9 mouse cellular contexts compared by ENCODE assay signal in genomic region chr10:80301256-80302081, GRCm38 (mm10). TPM values are rescaled to one million over a fixed set of nuclear protein-coding genes. Genes with fewer than 3 reads are reported as not detected.
A peak's percentile ranks its signal among the peaks of the same experiment; 100 is the strongest.
DNase-seq lines count a peak whose midpoint lies in the region; ATAC-seq and TF ChIP-seq lines count a peak whose summit lies in the region.
"Had no signal": no experiment of that assay in that cellular context is flagged by ENCODE, and none has a peak within 500 bp of the region (broad histone marks: within the 10 kb centered on the region; RNA-seq: fewer than 3 reads in every experiment).

No protein-coding gene starts in this region.

- WGBS in lung, postnatal 0 days = 77% methylated on average over 10 of the region's 10 CpGs
- WGBS in forebrain, embryonic 14.5 days = 71% methylated on average over 10 of the region's 10 CpGs
- 78% methylated on average over 10 of the region's 10 CpGs for WGBS in limb, embryonic 13.5 days
- 80% methylated on average over 10 of the region's 10 CpGs for WGBS in kidney, embryonic 15.5 days

- peak overlapping the region; percentile 51; the same call in 1 of the 2 replicates for H3K27ac ChIP-seq in lung, postnatal 0 days (ENCODE audit: low read length)
- H3K27ac ChIP-seq in forebrain, embryonic 14.5 days (ENCODE audit: low read depth, low read length) = peak overlapping the region; percentile 98
- H3K27ac ChIP-seq in limb, embryonic 13.5 days = no peak overlapping the region
- no peak overlapping the region for H3K27ac ChIP-seq in kidney, embryonic 15.5 days

- no peaks in the 10 kb centered on the region for H3K36me3 ChIP-seq in lung, postnatal 0 days (ENCODE audit: insufficient read depth, low read length)
- H3K36me3 ChIP-seq in forebrain, embryonic 14.5 days (ENCODE audit: control insufficient read depth, insufficient read depth, low read length) = peaks cover 49% of the 10 kb centered on the region
- H3K36me3 ChIP-seq in limb, embryonic 13.5 days = no peaks in the 10 kb centered on the region
- H3K36me3 ChIP-seq in kidney, embryonic 15.5 days = no peaks in the 10 kb centered on the region
- H3K36me3 ChIP-seq: G1E had no signal

- TF ChIP-seq EP300 in lung, postnatal 0 days (IDR thresholded peaks at IDR 0.05) = no peak

- no peak overlapping the region for H3K4me2 ChIP-seq in lung, postnatal 0 days (replicated peaks; ENCODE audit: low read depth, low read length)
- peak overlapping the region; percentile 75 for H3K4me2 ChIP-seq in forebrain, embryonic 14.5 days (ENCODE audit: low read length)
- H3K4me2 ChIP-seq in limb, embryonic 13.5 days (replicated peaks) = no peak overlapping the region
- no peak overlapping the region for H3K4me2 ChIP-seq in kidney, embryonic 15.5 days
- H3K4me2 ChIP-seq: liver, embryonic 11.5 days had no signal

- no peak overlapping the region for H3K9ac ChIP-seq in lung, postnatal 0 days (replicated peaks; ENCODE audit: low read depth)
- peak overlapping the region; percentile 99 for H3K9ac ChIP-seq in forebrain, embryonic 14.5 days (ENCODE audit: low read length)
- H3K9ac ChIP-seq in limb, embryonic 13.5 days = peak overlapping the region; percentile 4; the same call in 1 of the 2 replicates
- no peak overlapping the region for H3K9ac ChIP-seq in kidney, embryonic 15.5 days

- no peak overlapping the region for H3K4me3 ChIP-seq in lung, postnatal 0 days (ENCODE audit: low read depth, low read length)
- peak overlapping the region; percentile 74 for H3K4me3 ChIP-seq in forebrain, embryonic 14.5 days (ENCODE audit: low read depth, low read length)
- no peak overlapping the region for H3K4me3 ChIP-seq in limb, embryonic 13.5 days
- no peak overlapping the region for H3K4me3 ChIP-seq in kidney, embryonic 15.5 days (replicated peaks)

- peaks cover 41% of the 10 kb centered on the region for H3K27me3 ChIP-seq in lung, postnatal 0 days (replicated peaks; ENCODE audit: insufficient read depth, low read length)
- H3K27me3 ChIP-seq in forebrain, embryonic 14.5 days (replicated peaks; ENCODE audit: control insufficient read depth, insufficient read depth, low read length) = no peaks in the 10 kb centered on the region
- peaks cover 98% of the 10 kb centered on the region for H3K27me3 ChIP-seq in limb, embryonic 13.5 days
- peaks cover 98% of the 10 kb centered on the region for H3K27me3 ChIP-seq in kidney, embryonic 15.5 days

- TF ChIP-seq CTCF in lung, postnatal 0 days (IDR thresholded peaks at IDR 0.05) = no peak

- H3K4me1 ChIP-seq in lung, postnatal 0 days (ENCODE audit: insufficient read depth, low read depth, low read length) = peaks cover 5% of the 10 kb centered on the region; the same call in 1 of the 2 replicates
- peaks cover 39% of the 10 kb centered on the region for H3K4me1 ChIP-seq in forebrain, embryonic 14.5 days (ENCODE audit: control insufficient read depth, insufficient read depth, low read length)
- peaks cover 22% of the 10 kb centered on the region for H3K4me1 ChIP-seq in limb, embryonic 13.5 days
- peaks cover 31% of the 10 kb centered on the region for H3K4me1 ChIP-seq in kidney, embryonic 15.5 days

- H3K9me3 ChIP-seq in lung, postnatal 0 days (ENCODE audit: low read length) = no peaks in the 10 kb centered on the region
- H3K9me3 ChIP-seq in forebrain, embryonic 14.5 days (replicated peaks; ENCODE audit: control insufficient read depth, low read length) = no peaks in the 10 kb centered on the region
- no peaks in the 10 kb centered on the region for H3K9me3 ChIP-seq in limb, embryonic 13.5 days
- H3K9me3 ChIP-seq in kidney, embryonic 15.5 days (replicated peaks) = no peaks in the 10 kb centered on the region
- H3K9me3 ChIP-seq: G1E had no signal

- ATAC-seq in lung, postnatal 0 days = no peak
- no peak for ATAC-seq in forebrain, embryonic 14.5 days
- no peak for ATAC-seq in limb, embryonic 13.5 days (ENCODE audit: low FRiP score, low read depth)
- no peak for ATAC-seq in kidney, embryonic 15.5 days (replicated peaks; ENCODE audit: low FRiP score)

- DNase-seq in lung, postnatal 0 days (ENCODE audit: low spot score) = peak; percentile 4
- no peak for DNase-seq in lung, adult 18-20 months
- DNase-seq in forebrain, embryonic 14.5 days (ENCODE audit: low spot score) = no peak
- no peak for DNase-seq in natural killer cell, adult 2 months (ENCODE audit: low spot score in 2 of 2)
- DNase-seq in retina, embryonic 14.5 days (ENCODE audit: low spot score) = no peak

RNA-seq across cellular contexts. Expression of gene Apc2, which starts 5.7 kb away (rescaled TPM):
- polyA plus RNA-seq in lung, postnatal 0 days (2015; fragmentation: Nextera tagmentation; extraction: Ambion mirVana) = 0.57 and 0.85 TPM in 2 replicates
- 154 and 213 TPM in 2 replicates for polyA plus RNA-seq in forebrain, embryonic 14.5 days (2014; fragmentation: Nextera tagmentation; extraction: Ambion mirVana)
- polyA plus RNA-seq in limb, embryonic 13.5 days (2015; fragmentation: Nextera tagmentation; extraction: Ambion mirVana) = 3.3 and 3.8 TPM in 2 replicates
- 1.6 and 2.4 TPM in 2 replicates for polyA plus RNA-seq in kidney, embryonic 15.5 days (2015; fragmentation: Nextera tagmentation; extraction: Ambion mirVana)

RNA-seq across cellular contexts. Expression of gene Rps15, which starts 9.2 kb away (rescaled TPM):
- polyA plus RNA-seq in lung, postnatal 0 days (2015; fragmentation: Nextera tagmentation; extraction: Ambion mirVana) = 651 and 741 TPM in 2 replicates
- polyA plus RNA-seq in forebrain, embryonic 14.5 days (2014; fragmentation: Nextera tagmentation; extraction: Ambion mirVana) = 694 and 922 TPM in 2 replicates
- polyA plus RNA-seq in limb, embryonic 13.5 days (2015; fragmentation: Nextera tagmentation; extraction: Ambion mirVana) = 908 and 936 TPM in 2 replicates
- polyA plus RNA-seq in kidney, embryonic 15.5 days (2015; fragmentation: Nextera tagmentation; extraction: Ambion mirVana) = 1,002 and 1,019 TPM in 2 replicates

RNA-seq across cellular contexts. Expression of gene 2310011J03Rik, which starts 18.9 kb away (rescaled TPM):
- polyA plus RNA-seq in lung, postnatal 0 days (2015; fragmentation: Nextera tagmentation; extraction: Ambion mirVana) = 58.4 and 64.8 TPM in 2 replicates
- 39.2 and 40.8 TPM in 2 replicates for polyA plus RNA-seq in forebrain, embryonic 14.5 days (2014; fragmentation: Nextera tagmentation; extraction: Ambion mirVana)
- polyA plus RNA-seq in limb, embryonic 13.5 days (2015; fragmentation: Nextera tagmentation; extraction: Ambion mirVana) = 50.7 and 51.2 TPM in 2 replicates
- polyA plus RNA-seq in kidney, embryonic 15.5 days (2015; fragmentation: Nextera tagmentation; extraction: Ambion mirVana) = 49.5 and 52.7 TPM in 2 replicates

RNA-seq across cellular contexts. Expression of gene Pcsk4, which starts 27.8 kb away (rescaled TPM):
- 3.4 and 3.7 TPM in 2 replicates for polyA plus RNA-seq in lung, postnatal 0 days (2015; fragmentation: Nextera tagmentation; extraction: Ambion mirVana)
- polyA plus RNA-seq in forebrain, embryonic 14.5 days (2014; fragmentation: Nextera tagmentation; extraction: Ambion mirVana) = 1.6 and 2.4 TPM in 2 replicates
- 4.8 and 6.5 TPM in 2 replicates for polyA plus RNA-seq in limb, embryonic 13.5 days (2015; fragmentation: Nextera tagmentation; extraction: Ambion mirVana)
- polyA plus RNA-seq in kidney, embryonic 15.5 days (2015; fragmentation: Nextera tagmentation; extraction: Ambion mirVana) = 5.8 and 9.1 TPM in 2 replicates

RNA-seq across cellular contexts. Expression of gene Reep6, which starts 28.3 kb away (rescaled TPM):
- 15.4 and 17.6 TPM in 2 replicates for polyA plus RNA-seq in lung, postnatal 0 days (2015; fragmentation: Nextera tagmentation; extraction: Ambion mirVana)
- 2.3 and 2.7 TPM in 2 replicates for polyA plus RNA-seq in forebrain, embryonic 14.5 days (2014; fragmentation: Nextera tagmentation; extraction: Ambion mirVana)
- 6.1 and 6.3 TPM in 2 replicates for polyA plus RNA-seq in limb, embryonic 13.5 days (2015; fragmentation: Nextera tagmentation; extraction: Ambion mirVana)
- polyA plus RNA-seq in kidney, embryonic 15.5 days (2015; fragmentation: Nextera tagmentation; extraction: Ambion mirVana) = 8.4 and 10.5 TPM in 2 replicates

Comparison
In these comparisons a context has a peak if more than half of its experiments do, and no peak if none do; other contexts are left out.
1. H3K27ac ChIP-seq: peak in lung, postnatal 0 days (single experiment) and forebrain, embryonic 14.5 days (single experiment); none in limb, embryonic 13.5 days (single experiment) and kidney, embryonic 15.5 days (single experiment).
2. H3K9ac ChIP-seq: peak in forebrain, embryonic 14.5 days (single experiment) and limb, embryonic 13.5 days (single experiment); none in lung, postnatal 0 days (single experiment) and kidney, embryonic 15.5 days (single experiment).
3. RNA of gene Apc2, which starts 5.7 kb away (polyA plus RNA-seq): 154 to 213 TPM in forebrain, embryonic 14.5 days; 3.3 to 3.8 TPM in limb, embryonic 13.5 days, 1.6 to 2.4 TPM in kidney, embryonic 15.5 days and 0.57 to 0.85 TPM in lung, postnatal 0 days; every median in the first group is over 10 times any median in the second.